Mouse (Mus musculus): ENCODE data around the gene Nrm.

Nrm gene

GRCm38 (mm10) chr17:35861198-35861857 lies at the start of gene Nrm:
Gene Nrm, plus strand, starts transcription at chr17:35861318.
- DNase-seq (ENCODE audit: low spot score in 2 of 2) = peak; percentile 87 to 92

GRCm38 (mm10) chr17:35812307-35812706 lies 48.8 kb upstream of the Nrm start:
- DNase-seq (ENCODE audit: low spot score in 2 of 2) = no peak

GRCm38 (mm10) chr17:35812736-35813135 lies 48.4 kb upstream of the Nrm start:
- DNase-seq (ENCODE audit: low spot score in 2 of 2) = no peak

GRCm38 (mm10) chr17:35813245-35813647 lies 47.9 kb upstream of the Nrm start:
- DNase-seq (ENCODE audit: low spot score in 2 of 2) = peak in 1 of 2 experiments; percentile 42

- no peak for DNase-seq (ENCODE audit: low spot score in 2 of 2)
Observed at GRCm38 (mm10) chr17:35813653-35814052, 47.5 kb upstream of the Nrm start.

GRCm38 (mm10) chr17:35814678-35815077 lies 46.4 kb upstream of the Nrm start:
- DNase-seq (ENCODE audit: low spot score in 2 of 2) = no peak

- no peak for DNase-seq (ENCODE audit: low spot score in 2 of 2)
Observed at GRCm38 (mm10) chr17:35815836-35816235, 45.3 kb upstream of the Nrm start.

GRCm38 (mm10) chr17:35816686-35817085 lies 44.4 kb upstream of the Nrm start:
- DNase-seq (ENCODE audit: low spot score in 2 of 2) = no peak

GRCm38 (mm10) chr17:35817226-35817625 lies 43.9 kb upstream of the Nrm start:
- no peak for DNase-seq (ENCODE audit: low spot score in 2 of 2)

GRCm38 (mm10) chr17:35820111-35820510 lies 41.0 kb upstream of the Nrm start:
- DNase-seq (ENCODE audit: low spot score in 2 of 2) = no peak

- DNase-seq (ENCODE audit: low spot score in 2 of 2) = peak; percentile 67
Observed at GRCm38 (mm10) chr17:35821439-35822430, 39.4 kb upstream of the Nrm start, which contains the start of gene Ier3. Gene Ier3, plus strand, starts transcription at chr17:35821684.

GRCm38 (mm10) chr17:35822564-35822963 lies 38.6 kb upstream of the Nrm start:
- no peak for DNase-seq (ENCODE audit: low spot score in 2 of 2)

- DNase-seq (ENCODE audit: low spot score in 2 of 2) = peak; percentile 70 to 81
Observed at GRCm38 (mm10) chr17:35822964-35823937, 37.9 kb upstream of the Nrm start, which contains the start of gene Flot1. Gene Flot1, plus strand, starts transcription at chr17:35823230.

- DNase-seq (ENCODE audit: low spot score in 2 of 2) = no peak
Observed at GRCm38 (mm10) chr17:35824402-35824801, 36.7 kb upstream of the Nrm start.

- no peak for DNase-seq (ENCODE audit: low spot score in 2 of 2)
Observed at GRCm38 (mm10) chr17:35825109-35825850, 35.8 kb upstream of the Nrm start.

GRCm38 (mm10) chr17:35829737-35830136 lies 31.4 kb upstream of the Nrm start:
- DNase-seq (ENCODE audit: low spot score in 2 of 2) = peak; percentile 88 to 90

GRCm38 (mm10) chr17:35832400-35833238 lies 28.5 kb upstream of the Nrm start:
- no peak for DNase-seq (ENCODE audit: low spot score in 2 of 2)

GRCm38 (mm10) chr17:35833239-35833751 lies 27.8 kb upstream of the Nrm start:
- DNase-seq (ENCODE audit: low spot score in 2 of 2) = no peak

GRCm38 (mm10) chr17:35833894-35834293 lies 27.2 kb upstream of the Nrm start:
- no peak for DNase-seq (ENCODE audit: low spot score in 2 of 2)

Data from right cerebral cortex, adult 2 months (tissue).